Mouse (Mus musculus) midbrain, embryonic 11.5 days (tissue): ENCODE results near the gene Tex13c3. TPM values are rescaled to one million over a fixed set of nuclear protein-coding genes. Genes with fewer than 3 reads are reported as not detected.
"Not testable (repeated sequence)": the region's sequence is repeated elsewhere in the genome, so short reads cannot be mapped to it uniquely, and the experiment has no call there.

Experiments
- ATAC-seq: fragments of 200-750 bp; cut with Nextera tagmentation; 2 replicates; pipeline ENCODE4 v1.8.0; 2017; ENCODE audit warnings: moderate TSS enrichment, moderate library complexity; ENCODE audit not compliant: low FRiP score
- DNase-seq: peaks from one replicate; pipeline ENCODE4 v3.0.0; 2015; ENCODE audit warnings: low spot score; ENCODE audit errors: missing footprints
- H3K27ac ChIP-seq: fragments of 300-500 bp; sonication (generic); 2 replicates; pipeline ENCODE4 v1.5.1; 2014; ENCODE audit warnings: low read depth, low read length
- H3K27me3 ChIP-seq: fragments of 300-500 bp; sonication (generic); 2 replicates; pipeline ENCODE4 v1.6.1; 2014; ENCODE audit warnings: mild to moderate bottlenecking, low read length, moderate library complexity, mixed read lengths; ENCODE audit not compliant: control insufficient read depth, insufficient read depth
- H3K36me3 ChIP-seq: fragments of 300-500 bp; sonication (generic); 2 replicates; pipeline ENCODE4 v1.6.1; 2014; ENCODE audit warnings: mild to moderate bottlenecking, low read length, moderate library complexity, mixed read lengths; ENCODE audit not compliant: control insufficient read depth, insufficient read depth
- H3K4me1 ChIP-seq: fragments of 300-500 bp; sonication (generic); 2 replicates; pipeline ENCODE4 v1.6.1; 2014; ENCODE audit warnings: low read length; ENCODE audit not compliant: control insufficient read depth, insufficient read depth
- H3K4me2 ChIP-seq: fragments of 300-500 bp; sonication (generic); 2 replicates; pipeline ENCODE4 v1.6.1; 2014; ENCODE audit warnings: mild to moderate bottlenecking, moderate library complexity
- H3K4me3 ChIP-seq: fragments of 300-500 bp; sonication (generic); 2 replicates; pipeline ENCODE4 v1.5.1; 2014; ENCODE audit warnings: low read depth, low read length
- H3K9ac ChIP-seq: fragments of 300-500 bp; sonication (generic); 2 replicates; pipeline ENCODE4 v1.6.1; 2014; ENCODE audit warnings: low read length
- H3K9me3 ChIP-seq: fragments of 300-500 bp; sonication (generic); 2 replicates; pipeline ENCODE4 v1.6.1; 2016; ENCODE audit warnings: low read length; ENCODE audit not compliant: control insufficient read depth
- WGBS: fragments of 180-500 bp; shearing (Covaris S2); extraction: QIAGEN DNeasy Blood & Tissue Kit; methylation state at CpG from one replicate; pipeline ENCODE4 v1.1.7; 2014; 5-methylcytosine and 5-hydroxymethylcytosine counted together
- polyA plus RNA-seq: library from polyadenylated mRNA; unstranded; fragments of >200 nt; fragmentation: Nextera tagmentation; extraction: Ambion mirVana; gene quantifications from 2 replicates; pipeline ENCODE4 v1.2.1, GENCODE M21; 2014

The Tex13c3 gene
- polyA plus RNA-seq = not detected in 2 replicates

- H3K27ac ChIP-seq, H3K9ac ChIP-seq, H3K9me3 ChIP-seq, H3K27me3 ChIP-seq, H3K4me1 ChIP-seq, DNase-seq, H3K4me3 ChIP-seq, ATAC-seq, H3K36me3 ChIP-seq, H3K4me2 ChIP-seq: not testable (repeated sequence)
- WGBS = 93% methylated on average over 5 of the region's 5 CpGs
Measured at GRCm38 (mm10) chrX:19481219-19481618, at the start of gene Tex13c3. Tex13c3 (minus strand) TSS chrX:19481319.

- H3K9me3 ChIP-seq = no peaks in the 10 kb centered on the region
- H3K4me3 ChIP-seq = no peak overlapping the region
- no peaks in the 10 kb centered on the region for H3K4me1 ChIP-seq
- H3K27me3 ChIP-seq = no peaks in the 10 kb centered on the region
- no peak overlapping the region for H3K4me2 ChIP-seq
- DNase-seq (no peak), ATAC-seq (no peak)
- no peaks in the 10 kb centered on the region for H3K36me3 ChIP-seq
- 79% methylated on average over 4 of the region's 4 CpGs for WGBS
- H3K9ac ChIP-seq = no peak overlapping the region
- no peak overlapping the region for H3K27ac ChIP-seq
Measured at GRCm38 (mm10) chrX:19489731-19490130, 8.6 kb upstream of the Tex13c3 start.
